Mouse (Mus musculus): ENCODE data around the gene S100a10. TPM values are rescaled to one million over a fixed set of nuclear protein-coding genes. Genes with fewer than 3 reads are reported as not detected.
A peak's percentile ranks its signal among the peaks of the same experiment; 100 is the strongest.
"Not testable (repeated sequence)": the region's sequence is repeated elsewhere in the genome, so short reads cannot be mapped to it uniquely, and the experiment has no call there.

The S100a10 gene
- polyA plus RNA-seq, 1 experiment from 2014 or later: 121 TPM

GRCm38 (mm10) chr3:93600206-93600605 lies 45.3 kb downstream of the S100a10 start:
- no peak overlapping the region for H3K4me3 ChIP-seq (ENCODE audit: low read depth, low read length)
- ATAC-seq: no peak
- DNase-seq (ENCODE audit: low spot score): no peak
- H3K4me1 ChIP-seq (ENCODE audit: control insufficient read depth, insufficient read depth, low read length): no peaks in the 10 kb centered on the region
- no peaks in the 10 kb centered on the region for H3K9me3 ChIP-seq (replicated peaks; ENCODE audit: control insufficient read depth, low read length)
- no peak overlapping the region for H3K4me2 ChIP-seq (ENCODE audit: low read length)
- no peak overlapping the region for H3K27ac ChIP-seq (ENCODE audit: low read depth, low read length)
- H3K36me3 ChIP-seq (ENCODE audit: control insufficient read depth, insufficient read depth, low read length): no peaks in the 10 kb centered on the region
- H3K27me3 ChIP-seq (replicated peaks; ENCODE audit: control insufficient read depth, insufficient read depth, low read length): no peaks in the 10 kb centered on the region
- H3K9ac ChIP-seq (ENCODE audit: low read length): no peak overlapping the region
- WGBS: 94% methylated on average over 2 of the region's 2 CpGs

DNA sequence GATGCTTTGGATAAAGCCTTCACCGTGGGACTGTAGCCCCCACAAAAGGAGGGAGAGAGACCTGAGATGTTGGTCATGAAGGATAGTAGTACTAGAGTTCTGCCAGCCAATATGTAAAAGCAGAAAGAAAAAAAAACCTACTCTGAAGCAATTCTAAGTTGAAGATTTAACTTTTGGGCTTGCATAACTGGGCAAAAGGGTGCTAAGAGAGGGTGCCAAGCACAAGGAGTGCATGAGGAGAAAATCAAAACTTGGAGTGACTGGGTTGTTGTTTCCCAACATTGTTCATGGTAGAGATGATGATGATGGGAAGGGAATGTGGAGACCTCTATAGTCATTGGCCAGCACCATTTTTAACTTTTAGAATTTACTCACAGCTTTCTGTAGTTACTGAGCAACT lies 47.0 kb downstream of the S100a10 start:
- WGBS: 78% methylated on average over 1 of the region's 1 CpGs
- H3K27ac ChIP-seq (ENCODE audit: low read depth, low read length): no peak overlapping the region

GRCm38 (mm10) chr3:93608970-93609369 lies 54.1 kb downstream of the S100a10 start:
- H3K36me3 ChIP-seq (ENCODE audit: control insufficient read depth, insufficient read depth, low read length); H3K27ac ChIP-seq (ENCODE audit: low read depth, low read length); H3K27me3 ChIP-seq (replicated peaks; ENCODE audit: control insufficient read depth, insufficient read depth, low read length); H3K9me3 ChIP-seq (replicated peaks; ENCODE audit: control insufficient read depth, low read length); H3K4me1 ChIP-seq (ENCODE audit: control insufficient read depth, insufficient read depth, low read length); H3K4me2 ChIP-seq (ENCODE audit: low read length); H3K4me3 ChIP-seq (ENCODE audit: low read depth, low read length); H3K9ac ChIP-seq (ENCODE audit: low read length): not testable (repeated sequence)
- 0 out of 2 replicates have a peak, but pooled peaks have one; percentile 54 for ATAC-seq
- DNase-seq (ENCODE audit: low spot score): peak; percentile 38

More for the DNA sequence above, 47.0 kb downstream of the S100a10 start:
- ATAC-seq: no peak
- Histone ChIP-seq H3K4me3 (ENCODE audit: low read depth, low read length) (no peak overlapping the region), H3K4me2 (ENCODE audit: low read length) (no peak overlapping the region), H3K9me3 (replicated peaks; ENCODE audit: control insufficient read depth, low read length) (no peaks in the 10 kb centered on the region), H3K9ac (ENCODE audit: low read length) (no peak overlapping the region), H3K36me3 (ENCODE audit: control insufficient read depth, insufficient read depth, low read length) (no peaks in the 10 kb centered on the region), H3K4me1 (ENCODE audit: control insufficient read depth, insufficient read depth, low read length) (no peaks in the 10 kb centered on the region), H3K27me3 (replicated peaks; ENCODE audit: control insufficient read depth, insufficient read depth, low read length) (no peaks in the 10 kb centered on the region)
- DNase-seq (ENCODE audit: low spot score): no peak

Other genes with a start within 250 kb of the S100a10 start
- gene Hrnr, start 235.3 kb upstream of the S100a10 start, polyA plus RNA-seq (2014; fragmentation: Nextera tagmentation; extraction: Ambion mirVana): not detected in 2 replicates
- gene Rptn, start 161.4 kb upstream of the S100a10 start, polyA plus RNA-seq (2014; fragmentation: Nextera tagmentation; extraction: Ambion mirVana): not detected in 2 replicates
- gene Tchh, start 112.8 kb upstream of the S100a10 start, polyA plus RNA-seq (2014; fragmentation: Nextera tagmentation; extraction: Ambion mirVana): 0.32 and 0.52 TPM in 2 replicates
- not detected in 2 replicates for gene Tchhl1, start 86.3 kb upstream of the S100a10 start, polyA plus RNA-seq (2014; fragmentation: Nextera tagmentation; extraction: Ambion mirVana)
- 140 and 148 TPM in 2 replicates for gene S100a11, start 34.6 kb upstream of the S100a10 start, polyA plus RNA-seq (2014; fragmentation: Nextera tagmentation; extraction: Ambion mirVana)
- not detected in 2 replicates for gene Tdpoz2, start 97.6 kb downstream of the S100a10 start, polyA plus RNA-seq (2014; fragmentation: Nextera tagmentation; extraction: Ambion mirVana)
- gene Tdpoz1, start 121.2 kb downstream of the S100a10 start, polyA plus RNA-seq (2014; fragmentation: Nextera tagmentation; extraction: Ambion mirVana): not detected in 2 replicates
- gene Gm37596, start 138.0 kb downstream of the S100a10 start, polyA plus RNA-seq (2014; fragmentation: Nextera tagmentation; extraction: Ambion mirVana): not detected in 2 replicates
- not detected in 2 replicates for gene Gm5773, start 217.9 kb downstream of the S100a10 start, polyA plus RNA-seq (2014; fragmentation: Nextera tagmentation; extraction: Ambion mirVana)
- gene Tdpoz4, start 241.3 kb downstream of the S100a10 start, polyA plus RNA-seq (2014; fragmentation: Nextera tagmentation; extraction: Ambion mirVana): not detected in 2 replicates

All from forebrain, embryonic 14.5 days (tissue).